Mouse (Mus musculus): ENCODE results near the gene Lyrm7. TPM values are rescaled to one million over a fixed set of nuclear protein-coding genes. Genes with fewer than 3 reads are reported as not detected.

The Lyrm7 gene
- polyA plus RNA-seq, 2 experiments = 8.2 to 10.8 TPM

DNA sequence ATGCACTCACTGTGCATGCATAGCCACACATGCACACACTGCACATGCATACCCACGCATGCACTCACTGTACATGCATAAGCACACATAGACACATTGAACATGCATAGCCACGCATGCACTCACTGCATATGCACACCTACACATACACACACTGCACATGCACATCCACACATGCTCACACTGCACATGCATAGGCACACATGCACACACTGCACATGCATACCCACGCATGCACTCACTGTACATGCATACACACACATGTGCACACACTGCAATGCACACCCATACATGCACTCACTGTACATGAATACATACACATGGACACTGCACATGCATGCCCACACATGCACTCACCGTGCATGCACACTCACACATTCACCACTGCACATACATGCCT lies 69.3 kb downstream of the Lyrm7 start:
- no peaks in the 10 kb centered on the region for H3K9me3 ChIP-seq (ENCODE audit: control insufficient read depth, low read length)
- no peaks in the 10 kb centered on the region for H3K36me3 ChIP-seq (ENCODE audit: control insufficient read depth, insufficient read depth, low read length)
- 89% methylated on average over 4 of the region's 4 CpGs for WGBS
- ATAC-seq (ENCODE audit: low FRiP score, low read depth) (no peak), DNase-seq (ENCODE audit: low spot score) (no peak)
- no peaks in the 10 kb centered on the region for H3K27me3 ChIP-seq (ENCODE audit: control insufficient read depth, insufficient read depth, low read length)
- no peak overlapping the region for H3K4me2 ChIP-seq (replicated peaks; ENCODE audit: low read depth, low read length, severe bottlenecking)
- no peak overlapping the region for H3K27ac ChIP-seq (replicated peaks; ENCODE audit: low read depth, low read length)
- H3K9ac ChIP-seq (ENCODE audit: low read depth, low read length, severe bottlenecking) = no peak overlapping the region
- H3K4me3 ChIP-seq (replicated peaks; ENCODE audit: low read length) = no peak overlapping the region
- no peak for TF ChIP-seq POLR2A (IDR thresholded peaks at IDR 0.05; ENCODE audit: borderline replicate concordance, extremely low read depth, insufficient read depth, insufficient read length)
- peaks cover 1% of the 10 kb centered on the region; the same call in 1 of the 2 replicates for H3K4me1 ChIP-seq (ENCODE audit: control insufficient read depth, insufficient read depth, low read length)

DNA sequence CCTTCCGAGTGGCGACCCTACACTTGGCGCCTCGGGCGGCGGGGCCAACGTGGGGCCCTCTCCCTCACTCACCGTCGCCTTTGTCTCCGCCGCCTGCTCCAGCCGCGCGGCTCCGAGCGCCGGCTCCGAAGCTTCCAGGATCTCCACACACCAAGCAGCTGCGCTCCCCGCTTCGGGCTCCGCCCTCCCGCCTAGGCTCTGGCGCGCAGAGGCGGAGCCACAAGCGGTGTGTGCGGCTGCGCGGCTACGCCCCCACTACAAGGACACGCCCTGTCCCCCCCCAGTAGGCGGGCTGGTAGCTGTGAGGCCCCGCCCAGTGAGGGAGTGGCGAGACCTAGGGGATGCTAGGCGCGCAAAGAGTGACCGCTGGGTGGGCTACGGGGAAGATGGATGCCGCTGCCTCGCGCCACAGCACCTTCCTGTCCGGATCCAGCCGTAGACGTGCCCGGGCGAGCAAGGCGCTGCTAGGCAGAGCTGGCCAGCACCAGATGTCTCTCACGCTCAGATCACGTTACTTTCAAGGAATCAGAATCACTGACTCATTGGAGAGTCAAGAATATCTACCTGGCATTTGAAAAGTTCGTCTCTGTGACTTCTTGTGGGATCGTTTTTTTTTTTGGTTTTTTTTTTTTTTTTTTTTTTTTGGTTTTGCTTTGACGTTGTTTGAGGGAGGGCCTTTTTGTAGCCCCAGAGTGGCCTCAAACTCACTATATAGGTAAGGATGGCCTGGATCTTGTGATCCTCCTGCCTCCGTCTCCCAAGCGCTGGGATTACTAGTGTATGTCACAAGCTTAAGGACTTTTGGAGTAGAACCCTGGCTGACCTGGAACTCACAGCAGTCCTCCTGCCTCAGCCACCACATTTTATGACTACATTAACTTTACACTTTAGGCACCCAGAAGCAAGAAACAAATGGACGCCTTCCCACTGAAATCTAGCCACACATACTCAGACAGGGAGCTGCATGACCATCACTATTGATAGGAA lies 72.9 kb downstream of the Lyrm7 start, which contains the start of gene Cdc42se2:
TSS of gene Cdc42se2 (minus strand) at position 188 of the 987 bp plus-strand sequence.
- Histone ChIP-seq H3K27me3 (ENCODE audit: control insufficient read depth, insufficient read depth, low read length) (no peaks in the 10 kb centered on the region), H3K9me3 (ENCODE audit: control insufficient read depth, low read length) (no peaks in the 10 kb centered on the region), H3K4me2 (replicated peaks; ENCODE audit: low read depth, low read length, severe bottlenecking) (peak within 1 kb of the TSS; percentile 57), H3K4me1 (ENCODE audit: control insufficient read depth, insufficient read depth, low read length) (peaks cover 15% of the 10 kb centered on the region), H3K36me3 (ENCODE audit: control insufficient read depth, insufficient read depth, low read length) (no peaks in the 10 kb centered on the region), H3K9ac (ENCODE audit: low read depth, low read length, severe bottlenecking) (peak within 1 kb of the TSS; percentile 89), H3K4me3 (replicated peaks; ENCODE audit: low read length) (peak within 1 kb of the TSS; percentile 91), H3K27ac (replicated peaks; ENCODE audit: low read depth, low read length) (peak within 1 kb of the TSS; percentile 97)
- peak; percentile 93 for TF ChIP-seq POLR2A (IDR thresholded peaks at IDR 0.05; ENCODE audit: borderline replicate concordance, extremely low read depth, insufficient read depth, insufficient read length)
- WGBS = 6% methylated on average over 38 of the region's 56 CpGs
- DNase-seq (ENCODE audit: low spot score) = peak; percentile 98
- ATAC-seq (ENCODE audit: low FRiP score, low read depth) = peak; percentile 98

GRCm38 (mm10) chr11:54786858-54787487 lies 73.7 kb downstream of the Lyrm7 start:
- TF ChIP-seq POLR2A (IDR thresholded peaks at IDR 0.05; ENCODE audit: borderline replicate concordance, extremely low read depth, insufficient read depth, insufficient read length) = no peak
- H3K4me1 ChIP-seq (ENCODE audit: control insufficient read depth, insufficient read depth, low read length) = peaks cover 15% of the 10 kb centered on the region
- H3K4me2 ChIP-seq (replicated peaks; ENCODE audit: low read depth, low read length, severe bottlenecking) = peak overlapping the region; percentile 57
- ATAC-seq (ENCODE audit: low FRiP score, low read depth) (peak; percentile 71), DNase-seq (ENCODE audit: low spot score) (peak; percentile 59)
- no peaks in the 10 kb centered on the region for H3K9me3 ChIP-seq (ENCODE audit: control insufficient read depth, low read length)
- 3% methylated on average over 43 of the region's 54 CpGs for WGBS
- peak overlapping the region; percentile 89 for H3K9ac ChIP-seq (ENCODE audit: low read depth, low read length, severe bottlenecking)
- no peaks in the 10 kb centered on the region for H3K27me3 ChIP-seq (ENCODE audit: control insufficient read depth, insufficient read depth, low read length)
- H3K36me3 ChIP-seq (ENCODE audit: control insufficient read depth, insufficient read depth, low read length) = no peaks in the 10 kb centered on the region
- peak overlapping the region; percentile 91 for H3K4me3 ChIP-seq (replicated peaks; ENCODE audit: low read length)
- peak overlapping the region; percentile 97 for H3K27ac ChIP-seq (replicated peaks; ENCODE audit: low read depth, low read length)

GRCm38 (mm10) chr11:54785566-54785965 lies 75.2 kb downstream of the Lyrm7 start:
- Histone ChIP-seq H3K36me3 (ENCODE audit: control insufficient read depth, insufficient read depth, low read length) (no peaks in the 10 kb centered on the region), H3K27ac (replicated peaks; ENCODE audit: low read depth, low read length) (no peak overlapping the region), H3K4me1 (ENCODE audit: control insufficient read depth, insufficient read depth, low read length) (peaks cover 15% of the 10 kb centered on the region), H3K4me2 (replicated peaks; ENCODE audit: low read depth, low read length, severe bottlenecking) (peak overlapping the region; percentile 57), H3K27me3 (ENCODE audit: control insufficient read depth, insufficient read depth, low read length) (no peaks in the 10 kb centered on the region), H3K4me3 (replicated peaks; ENCODE audit: low read length) (no peak overlapping the region), H3K9ac (ENCODE audit: low read depth, low read length, severe bottlenecking) (no peak overlapping the region), H3K9me3 (ENCODE audit: control insufficient read depth, low read length) (no peaks in the 10 kb centered on the region)
- 88% methylated on average over 3 of the region's 3 CpGs for WGBS
- DNase-seq (ENCODE audit: low spot score) = no peak
- TF ChIP-seq POLR2A (IDR thresholded peaks at IDR 0.05; ENCODE audit: borderline replicate concordance, extremely low read depth, insufficient read depth, insufficient read length) = no peak
- ATAC-seq (ENCODE audit: low FRiP score, low read depth) = no peak

GRCm38 (mm10) chr11:54784436-54784835 lies 76.3 kb downstream of the Lyrm7 start:
- Histone ChIP-seq H3K27me3 (ENCODE audit: control insufficient read depth, insufficient read depth, low read length) (no peaks in the 10 kb centered on the region), H3K27ac (replicated peaks; ENCODE audit: low read depth, low read length) (no peak overlapping the region), H3K36me3 (ENCODE audit: control insufficient read depth, insufficient read depth, low read length) (no peaks in the 10 kb centered on the region), H3K4me1 (ENCODE audit: control insufficient read depth, insufficient read depth, low read length) (peaks cover 15% of the 10 kb centered on the region), H3K9ac (ENCODE audit: low read depth, low read length, severe bottlenecking) (no peak overlapping the region), H3K4me2 (replicated peaks; ENCODE audit: low read depth, low read length, severe bottlenecking) (no peak overlapping the region), H3K9me3 (ENCODE audit: control insufficient read depth, low read length) (no peaks in the 10 kb centered on the region), H3K4me3 (replicated peaks; ENCODE audit: low read length) (no peak overlapping the region)
- TF ChIP-seq POLR2A (IDR thresholded peaks at IDR 0.05; ENCODE audit: borderline replicate concordance, extremely low read depth, insufficient read depth, insufficient read length) = no peak
- ATAC-seq (ENCODE audit: low FRiP score, low read depth) = no peak
- 98% methylated on average over 3 of the region's 3 CpGs for WGBS
- DNase-seq (ENCODE audit: low spot score) = no peak

All from limb, embryonic 14.5 days (tissue).